Mouse (Mus musculus): ENCODE data around the gene Vars2. TPM values are rescaled to one million over a fixed set of nuclear protein-coding genes. Genes with fewer than 3 reads are reported as not detected.

Vars2 gene
- 10 to 100 TPM; 22.3 to 24.8 TPM for polyA plus RNA-seq (2017; shearing (Covaris generic))

DNA sequence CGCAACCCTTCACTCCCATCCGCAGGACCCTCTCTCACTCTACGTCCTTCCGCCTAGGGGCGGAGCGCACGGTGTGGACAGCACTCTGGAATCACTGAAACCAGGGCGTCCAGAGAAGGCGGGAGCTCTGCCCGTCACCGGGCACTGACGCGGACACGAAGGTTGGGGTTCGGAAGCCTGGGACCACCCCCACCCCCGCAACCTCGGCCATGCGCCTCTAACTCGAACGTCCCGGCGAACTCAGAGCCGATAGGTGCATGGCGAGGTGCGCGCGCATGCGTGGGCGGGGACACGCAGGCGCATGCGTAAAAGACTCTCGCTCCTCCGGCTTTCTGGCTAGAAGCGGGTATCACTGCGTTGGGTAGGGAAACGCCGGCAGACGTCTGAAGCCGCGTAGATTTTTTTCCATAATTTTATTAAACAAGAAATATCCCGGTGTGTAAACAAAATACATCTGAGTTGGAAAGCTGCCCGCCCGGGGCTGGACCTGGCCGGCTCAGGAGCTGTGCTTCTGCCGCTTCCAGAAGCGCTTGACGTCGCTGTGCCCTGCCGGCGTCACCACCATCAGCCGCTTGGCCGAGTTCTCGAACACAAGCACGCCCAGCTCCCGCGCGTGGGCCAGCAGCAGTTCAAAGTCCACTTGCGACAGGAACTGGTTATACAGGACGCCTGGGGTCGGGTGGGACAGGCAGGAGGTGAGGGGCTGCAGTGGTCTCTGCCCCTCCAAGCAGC, at the start of gene Vars2:
Gene Vars2 (minus strand): TSS at position 259 of the 732 bp plus-strand sequence.

DNA sequence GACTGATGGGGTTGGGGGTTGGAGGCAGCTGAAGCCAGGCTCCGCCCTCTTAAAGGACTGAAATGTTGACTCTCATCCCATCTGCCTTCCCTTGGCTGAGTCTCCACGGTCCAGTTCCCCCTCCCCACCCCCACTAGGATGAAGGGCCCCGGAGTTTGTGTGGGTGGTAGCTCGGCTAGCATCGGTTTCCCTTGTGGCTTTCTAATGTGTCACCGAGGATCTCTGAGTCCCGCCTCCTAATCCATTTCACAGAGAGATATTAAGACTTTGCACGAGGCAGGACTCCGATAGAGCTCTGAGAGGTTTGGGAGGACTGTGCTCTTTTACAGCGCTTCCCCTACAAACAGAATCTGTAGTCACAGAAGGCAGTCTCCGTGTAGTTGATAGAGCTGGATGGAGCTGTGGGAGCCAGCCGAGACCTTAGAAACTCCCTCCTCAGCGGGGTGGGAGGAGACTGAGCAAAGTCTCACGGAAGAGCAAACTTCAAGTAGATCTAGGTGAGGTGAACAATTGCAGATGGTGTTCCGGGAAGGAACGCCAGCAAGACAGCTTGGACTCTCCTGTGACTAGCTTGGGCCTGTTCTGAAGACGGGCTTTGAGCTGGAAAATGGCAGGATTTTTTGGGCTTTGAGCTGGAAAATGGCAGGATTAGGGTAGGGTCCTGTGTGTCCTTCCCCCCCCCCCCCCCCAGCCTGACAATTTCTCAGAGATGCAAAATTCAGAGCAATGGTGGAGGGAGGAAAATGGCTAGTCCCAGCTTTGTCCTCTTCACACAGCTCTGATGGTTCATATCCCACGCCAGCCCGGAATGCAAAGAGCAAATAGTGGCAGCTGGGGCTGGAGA, 37.5 kb upstream of the Vars2 start, which contains the start of gene Ddr1:
Gene Ddr1 (minus strand): TSS at position 1 of the 844 bp plus-strand sequence.

DNA sequence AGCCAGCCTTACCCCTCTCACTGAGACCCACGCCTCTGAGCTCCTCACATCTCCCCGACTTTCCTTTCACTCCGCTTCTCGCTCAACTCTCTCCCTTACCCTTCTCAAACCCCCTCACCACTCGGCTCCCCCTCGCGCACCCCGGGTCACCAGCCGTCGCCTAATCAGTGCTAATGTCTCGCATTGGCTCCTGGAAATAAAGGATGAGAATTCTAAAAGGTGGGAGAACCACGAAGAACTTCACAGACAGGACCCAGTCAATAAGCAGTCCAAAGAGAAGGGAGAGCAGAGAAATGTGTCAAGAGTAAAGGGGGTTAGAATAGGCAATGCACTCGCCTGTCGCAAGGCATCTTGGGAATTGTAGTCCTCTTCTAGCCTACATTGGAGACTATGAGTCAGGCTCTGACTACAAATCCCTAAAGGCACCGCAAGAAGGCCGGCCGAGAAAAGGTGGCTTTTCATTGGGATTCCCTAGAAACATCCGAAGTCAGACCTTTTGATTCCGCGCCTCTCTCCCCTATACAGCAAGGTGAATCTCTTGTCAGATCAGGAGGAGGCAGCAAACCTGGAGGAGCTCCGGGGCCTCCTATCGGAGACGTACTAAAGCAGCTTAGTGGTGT, 6.1 kb upstream of the Vars2 start, which contains the start of gene Gtf2h4:
Gene Gtf2h4 (minus strand): TSS at position 324 of the 620 bp plus-strand sequence.

DNA sequence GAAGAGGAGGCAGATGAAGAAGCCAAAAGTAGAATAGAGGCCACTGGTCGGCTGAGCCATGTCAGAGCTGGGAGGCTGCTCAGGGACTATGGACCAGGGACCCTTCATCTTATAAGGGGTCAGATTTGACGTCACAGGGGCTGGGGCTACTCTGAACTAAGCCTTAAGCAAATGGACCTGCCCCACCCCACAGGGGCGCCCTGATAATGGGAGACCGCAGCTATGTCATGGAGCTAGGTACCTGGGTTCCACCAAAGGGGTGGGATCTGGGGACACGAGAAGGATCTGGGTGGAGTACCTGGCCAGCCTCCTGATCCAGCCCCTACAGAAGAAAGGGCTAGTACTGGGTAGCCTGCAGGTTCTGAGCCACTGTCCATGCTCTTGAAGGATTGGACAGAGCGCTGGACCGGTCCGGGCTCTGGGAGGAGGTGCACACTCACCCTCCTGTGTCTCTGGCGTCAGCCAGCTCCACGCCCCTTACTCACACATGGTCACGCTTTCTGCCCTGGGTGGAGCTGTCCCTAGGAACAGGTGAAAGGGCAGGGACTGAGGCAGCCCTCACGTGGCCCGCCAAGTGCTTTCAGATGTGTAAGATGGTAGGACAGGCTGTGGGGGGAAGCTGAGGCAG, 23.7 kb downstream of the Vars2 start, which contains the start of gene Mucl3:
Gene Mucl3 (minus strand): TSS at position 87 of the 628 bp plus-strand sequence.

DNA sequence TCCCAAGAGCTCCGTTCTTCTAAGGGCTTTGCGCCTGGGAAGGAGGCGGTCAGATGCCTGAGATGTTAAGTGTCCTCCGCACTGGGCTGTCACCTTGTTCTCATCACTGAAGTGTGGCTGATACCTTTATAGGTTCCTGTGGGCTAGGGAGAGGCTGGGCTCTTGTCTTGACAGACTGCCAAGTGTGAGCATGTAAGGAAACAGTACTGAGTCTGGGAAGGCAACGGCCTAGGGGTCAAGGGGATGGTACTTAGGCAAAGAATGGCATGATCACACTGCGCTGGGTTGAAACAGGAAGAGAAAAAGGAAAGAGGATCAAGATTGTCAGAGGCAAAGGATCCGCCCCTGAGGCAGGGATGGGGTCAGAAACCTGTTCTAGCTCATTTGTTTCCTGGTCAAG, 40.9 kb downstream of the Vars2 start, which contains the start of gene Gm9573:
Gene Gm9573 (minus strand): TSS at position 101 of the 400 bp plus-strand sequence.

Other genes with a start within 250 kb of the Vars2 start
- gene H2-Q6, start 242.7 kb downstream of the Vars2 start, polyA plus RNA-seq (2017; shearing (Covaris generic)), result 100 to 1,000 TPM; 448 to 693 TPM
- 1,000 to 10,000 TPM; 1,586 to 2,503 TPM for gene H2-Q7, start 228.4 kb downstream of the Vars2 start, polyA plus RNA-seq (2017; shearing (Covaris generic))
- gene H2-Q10, start 197.5 kb downstream of the Vars2 start, polyA plus RNA-seq (2017; shearing (Covaris generic)), result 10 to 100 TPM; 13.2 to 21.8 TPM
- gene Pou5f1, start 161.6 kb downstream of the Vars2 start, polyA plus RNA-seq (2017; shearing (Covaris generic)), result not detected
- gene Tcf19, start 150.8 kb downstream of the Vars2 start, polyA plus RNA-seq (2017; shearing (Covaris generic)), result 10 to 100 TPM; 31.6 to 32.0 TPM
- gene Cchcr1, start 150.5 kb downstream of the Vars2 start, polyA plus RNA-seq (2017; shearing (Covaris generic)), result 1 to 10 TPM; 7.6 to 8.0 TPM
- not detected for gene Psors1c2, start 134.4 kb downstream of the Vars2 start, polyA plus RNA-seq (2017; shearing (Covaris generic))
- under 1 TPM in 1 of 2 experiments, not detected in 1; 0.12 TPM for gene Cdsn, start 115.5 kb downstream of the Vars2 start, polyA plus RNA-seq (2017; shearing (Covaris generic))
- under 1 TPM in 1 of 2 experiments, not detected in 1; 0.12 TPM for gene 2300002M23Rik, start 100.1 kb downstream of the Vars2 start, polyA plus RNA-seq (2017; shearing (Covaris generic))
- not detected for gene Sfta2, start 66.0 kb downstream of the Vars2 start, polyA plus RNA-seq (2017; shearing (Covaris generic))
- not detected for gene Gm9573, start 41.0 kb downstream of the Vars2 start, polyA plus RNA-seq (2017; shearing (Covaris generic))
- under 1 TPM in 1 of 2 experiments, not detected in 1; 0.06 TPM for gene Mucl3, start 23.9 kb downstream of the Vars2 start, polyA plus RNA-seq (2017; shearing (Covaris generic))
- gene Gtf2h4, start 6.1 kb upstream of the Vars2 start, polyA plus RNA-seq (2017; shearing (Covaris generic)), result 10 to 100 TPM; 18.2 to 20.7 TPM
- 1 to 10 TPM; 6.1 to 8.7 TPM for gene Ddr1, start 37.0 kb upstream of the Vars2 start, polyA plus RNA-seq (2017; shearing (Covaris generic))
- 10 to 100 TPM in 1 of 2 experiments, under 1 TPM in 1; 0.19 to 14.0 TPM for gene Ier3, start 154.1 kb upstream of the Vars2 start, polyA plus RNA-seq (2017; shearing (Covaris generic))
- 10 to 100 TPM; 59.0 to 61.4 TPM for gene Flot1, start 155.6 kb upstream of the Vars2 start, polyA plus RNA-seq (2017; shearing (Covaris generic))
- gene Tubb5, start 170.7 kb upstream of the Vars2 start, polyA plus RNA-seq (2017; shearing (Covaris generic)), result 100 to 1,000 TPM; 114 to 135 TPM
- 1 to 10 TPM; 4.1 to 7.9 TPM for gene Mdc1, start 173.9 kb upstream of the Vars2 start, polyA plus RNA-seq (2017; shearing (Covaris generic))
- 10 to 100 TPM; 33.6 to 42.0 TPM for gene Nrm, start 193.7 kb upstream of the Vars2 start, polyA plus RNA-seq (2017; shearing (Covaris generic))
- 100 to 1,000 TPM; 549 to 588 TPM for gene Ppp1r18, start 198.0 kb upstream of the Vars2 start, polyA plus RNA-seq (2017; shearing (Covaris generic))
- gene Dhx16, start 212.2 kb upstream of the Vars2 start, polyA plus RNA-seq (2017; shearing (Covaris generic)), result 10 to 100 TPM; 49.5 to 68.4 TPM
- gene 2310061I04Rik, start 229.8 kb upstream of the Vars2 start, polyA plus RNA-seq (2017; shearing (Covaris generic)), result 10 to 100 TPM; 34.3 to 45.8 TPM
- 10 to 100 TPM; 12.9 to 18.4 TPM for gene Atat1, start 242.5 kb upstream of the Vars2 start, polyA plus RNA-seq (2017; shearing (Covaris generic))
- 10 to 100 TPM; 44.0 to 78.4 TPM for gene Mrps18b, start 248.8 kb upstream of the Vars2 start, polyA plus RNA-seq (2017; shearing (Covaris generic))
- gene Ppp1r10, start 248.8 kb upstream of the Vars2 start, polyA plus RNA-seq (2017; shearing (Covaris generic)), result 10 to 100 TPM; 30.2 to 54.9 TPM

Data from activated CD4-positive, CD25-positive, alpha-beta regulatory T cell (primary cell).